Mouse (Mus musculus) brain, adult 10 weeks (tissue): ENCODE results near the gene Gm3285. TPM values are rescaled to one million over a fixed set of nuclear protein-coding genes. Genes with fewer than 3 reads are reported as not detected.

Experiments
- polyA plus RNA-seq: library from polyadenylated mRNA; stranded (reverse); fragments of 350-450 nt; fragmentation: Illumina TruSeq; extraction: RNeasy Lipid Tissue Mini Kit (QIAGEN cat#74804); gene quantifications from one replicate; pipeline ENCODE4 v1.2.3, GENCODE M21; 2015; ENCODE audit warnings: low read depth, low replicate concordance

The Gm3285 gene
- not detected for polyA plus RNA-seq

DNA sequence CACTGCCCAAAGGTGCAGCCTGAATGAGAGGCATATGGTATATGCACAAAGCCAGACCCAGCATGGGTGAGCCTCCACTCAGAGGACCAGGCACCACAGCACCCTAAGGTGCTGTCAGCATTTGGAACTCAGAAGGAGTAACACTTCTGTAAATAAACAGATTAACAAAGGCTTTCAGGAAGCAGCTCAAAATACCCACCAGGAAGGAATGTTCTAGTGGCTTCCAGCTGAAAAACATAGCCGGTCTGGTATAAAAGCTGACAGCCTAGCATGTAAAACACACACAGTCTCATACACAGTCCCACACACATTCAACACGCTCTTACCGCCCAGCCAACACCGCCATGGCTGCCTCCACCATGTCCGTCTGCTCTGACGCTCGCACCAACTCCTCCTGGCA lies at the start of gene Gm3285:
Gene Gm3285, plus strand, starts transcription at position 301 of the 400 bp plus-strand sequence.

GRCm38 (mm10) chr10:77814382-77814781 lies 47.4 kb upstream of the Gm3285 start, which contains the start of gene Gm2696:
Gene Gm2696, plus strand, starts transcription at chr10:77814682.

DNA sequence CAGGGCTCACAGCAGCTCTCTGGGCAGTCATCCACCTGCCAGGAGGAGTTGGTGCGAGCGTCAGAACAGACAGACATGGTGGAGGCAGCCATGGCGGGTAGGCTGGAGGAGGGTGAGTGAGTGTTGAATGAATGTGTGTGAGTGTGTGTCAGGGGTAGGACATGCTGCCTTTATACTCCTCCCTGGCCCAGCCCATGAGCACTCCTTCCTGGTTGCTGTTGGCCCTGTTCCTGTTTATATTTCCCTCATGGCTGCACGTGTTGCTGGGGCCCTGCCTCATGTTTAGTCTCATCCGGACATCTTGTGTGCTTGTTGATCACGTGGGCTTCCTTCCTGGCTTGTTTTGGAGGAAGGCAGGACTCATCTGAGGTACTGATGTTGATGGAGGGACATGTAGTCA lies 34.8 kb upstream of the Gm3285 start, which contains the start of gene Krtap10-4:
Gene Krtap10-4, minus strand, starts transcription at position 145 of the 400 bp plus-strand sequence.

GRCm38 (mm10) chr10:77835647-77836046 lies 26.1 kb upstream of the Gm3285 start, which contains the start of gene Krtap10-10:
Gene Krtap10-10, plus strand, starts transcription at chr10:77835947.

DNA sequence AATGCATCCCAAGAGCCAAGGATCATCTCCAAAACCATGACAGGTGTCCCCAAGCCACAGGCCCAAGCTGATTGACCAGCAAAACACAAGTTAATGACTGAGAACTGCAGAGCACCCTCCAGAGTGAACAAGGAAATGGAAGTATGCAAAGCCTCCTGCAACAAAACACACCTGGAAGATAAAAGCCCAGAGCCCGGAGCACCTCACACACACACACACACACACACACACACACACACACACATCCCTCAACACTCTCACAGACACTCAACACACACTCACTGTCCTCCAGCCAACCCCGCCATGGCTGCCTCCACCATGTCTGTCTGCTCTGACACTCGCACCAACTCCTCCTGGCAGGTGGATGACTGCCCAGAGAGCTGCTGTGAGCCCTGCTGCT lies 15.3 kb upstream of the Gm3285 start, which contains the start of gene Gm36176:
Gene Gm36176, plus strand, starts transcription at position 301 of the 400 bp plus-strand sequence.

GRCm38 (mm10) chr10:77852559-77852958 lies 9.2 kb upstream of the Gm3285 start, which contains the start of gene Gm10318:
Gene Gm10318, plus strand, starts transcription at chr10:77852859.

DNA sequence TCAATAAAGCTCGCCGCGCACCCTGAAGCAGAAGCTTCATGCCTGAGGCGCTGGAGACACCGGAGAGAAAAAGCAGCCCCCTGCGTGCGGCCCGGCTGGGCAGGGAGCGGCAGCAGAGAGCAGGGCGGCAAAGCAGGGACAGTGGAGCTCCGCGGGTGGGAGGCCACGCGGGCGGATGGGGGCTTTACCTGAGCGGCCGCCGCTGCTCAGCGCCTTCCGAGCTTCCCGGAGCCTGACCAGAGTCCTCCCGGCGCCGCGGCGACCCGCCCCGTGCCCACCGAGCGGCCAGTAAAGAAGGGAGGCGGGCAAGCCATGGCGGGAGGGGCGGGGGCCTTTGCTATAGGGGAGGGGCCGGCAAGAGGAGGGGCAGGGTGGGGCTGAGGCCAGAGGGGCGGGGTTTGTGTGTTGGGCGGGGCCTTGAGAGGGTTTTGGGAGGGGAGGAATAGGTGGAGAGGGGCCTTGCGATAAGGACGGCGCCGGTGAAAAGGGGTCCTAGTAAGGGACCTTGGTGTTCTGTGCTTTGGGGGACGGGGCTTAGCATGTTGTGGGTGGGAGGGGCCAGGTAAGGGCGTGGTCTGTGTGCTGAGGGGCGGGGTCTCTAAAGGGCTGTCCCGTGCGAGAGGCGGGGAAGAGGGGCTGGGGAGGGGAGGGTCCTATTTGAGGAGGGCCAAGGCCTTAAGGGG lies 40.6 kb downstream of the Gm3285 start, which contains the start of gene Lrrc3:
Gene Lrrc3, minus strand, starts transcription at position 326 of the 683 bp plus-strand sequence.

Other genes with a start within 250 kb of the Gm3285 start
- gene Ube2g2, start 239.7 kb upstream of the Gm3285 start, polyA plus RNA-seq: 47.4 TPM
- gene Tspear, start 175.4 kb upstream of the Gm3285 start, polyA plus RNA-seq: 0.58 TPM
- not detected for gene Gm19402, start 171.2 kb upstream of the Gm3285 start, polyA plus RNA-seq
- not detected for gene Gm9508, start 164.7 kb upstream of the Gm3285 start, polyA plus RNA-seq
- gene Gm10272, start 155.3 kb upstream of the Gm3285 start, polyA plus RNA-seq: not detected
- gene Gm10024, start 150.5 kb upstream of the Gm3285 start, polyA plus RNA-seq: not detected
- gene Gm10142, start 146.2 kb upstream of the Gm3285 start, polyA plus RNA-seq: not detected
- gene Krtap12-1, start 141.4 kb upstream of the Gm3285 start, polyA plus RNA-seq: not detected
- not detected for gene Gm10100, start 135.5 kb upstream of the Gm3285 start, polyA plus RNA-seq
- gene Gm18596, start 119.3 kb upstream of the Gm3285 start, polyA plus RNA-seq: not detected
- not detected for gene Gm9736, start 110.6 kb upstream of the Gm3285 start, polyA plus RNA-seq
- gene Gm3233, start 102.3 kb upstream of the Gm3285 start, polyA plus RNA-seq: not detected
- not detected for gene Gm3238, start 90.7 kb upstream of the Gm3285 start, polyA plus RNA-seq
- gene Gm7138, start 85.0 kb upstream of the Gm3285 start, polyA plus RNA-seq: not detected
- not detected for gene Gm3250, start 79.4 kb upstream of the Gm3285 start, polyA plus RNA-seq
- not detected for gene Gm7137, start 73.8 kb upstream of the Gm3285 start, polyA plus RNA-seq
- gene Gm9639, start 66.9 kb upstream of the Gm3285 start, polyA plus RNA-seq: not detected
- gene Gm19668, start 62.8 kb upstream of the Gm3285 start, polyA plus RNA-seq: not detected
- not detected for gene Gm9507, start 50.1 kb upstream of the Gm3285 start, polyA plus RNA-seq
- gene Gm2696, start 47.3 kb upstream of the Gm3285 start, polyA plus RNA-seq: not detected
- not detected for gene Krtap10-4, start 34.9 kb upstream of the Gm3285 start, polyA plus RNA-seq
- gene Krtap10-10, start 26.0 kb upstream of the Gm3285 start, polyA plus RNA-seq: not detected
- gene Gm36176, start 15.2 kb upstream of the Gm3285 start, polyA plus RNA-seq: not detected
- not detected for gene Gm10318, start 9.1 kb upstream of the Gm3285 start, polyA plus RNA-seq
- 6.6 TPM for gene Lrrc3, start 40.6 kb downstream of the Gm3285 start, polyA plus RNA-seq
- gene Trpm2, start 108.6 kb downstream of the Gm3285 start, polyA plus RNA-seq: 19.7 TPM
- 41.3 TPM for gene 1810043G02Rik, start 116.5 kb downstream of the Gm3285 start, polyA plus RNA-seq
- gene Pfkl, start 148.1 kb downstream of the Gm3285 start, polyA plus RNA-seq: 90.2 TPM
- gene Dnmt3l, start 180.0 kb downstream of the Gm3285 start, polyA plus RNA-seq: not detected
- not detected for gene Aire, start 181.6 kb downstream of the Gm3285 start, polyA plus RNA-seq
- gene Icosl, start 207.3 kb downstream of the Gm3285 start, polyA plus RNA-seq: 4.7 TPM